Mouse (Mus musculus): ENCODE measurements at regions not wholly inside any gene's neighbourhood (a gene's known extent, or its start where the extent isn't known, plus 50 kb on each side); places are given as distances from the start of the nearest gene placed in this dataset.

DNA sequence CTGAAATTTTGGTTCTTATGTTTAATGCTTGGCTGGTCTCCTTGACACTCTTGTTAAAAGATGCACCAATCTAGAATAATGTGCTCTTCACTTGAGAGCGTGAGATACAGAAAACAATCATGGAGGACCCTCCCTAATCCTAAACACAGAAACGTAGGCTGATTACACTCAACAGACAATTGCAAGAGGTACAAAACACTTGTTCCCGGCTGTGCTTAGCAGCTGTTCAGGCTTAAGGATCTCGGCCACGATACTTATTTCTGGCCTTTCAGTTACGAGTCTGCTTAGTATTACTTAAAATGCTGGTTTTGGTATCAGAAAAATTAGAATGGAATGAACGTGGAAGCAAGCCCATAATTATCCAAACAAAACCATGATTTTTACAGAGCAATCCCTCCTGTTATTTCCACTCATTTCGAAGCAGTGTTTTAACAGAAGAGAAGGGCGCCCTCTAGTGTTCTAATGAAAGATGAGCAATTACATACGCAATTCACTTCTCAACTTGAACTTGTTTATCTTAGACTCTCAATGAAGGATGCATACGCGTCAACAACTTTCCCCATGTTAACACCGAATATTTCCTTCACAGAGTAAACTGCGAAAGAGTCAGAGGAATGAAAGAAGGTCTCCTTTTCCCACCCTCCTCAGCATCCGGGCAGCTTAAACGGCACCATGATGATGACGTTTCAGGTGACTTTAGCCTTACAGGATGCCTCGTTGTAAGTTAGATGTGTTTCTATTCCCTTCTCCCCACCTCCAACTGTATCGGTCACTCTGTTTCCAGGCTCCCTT, 394.5 kb downstream of the Trim52 start:
- H3K79me3 ChIP-seq (ENCODE audit: low read depth) = no peaks in the 10 kb centered on the region
- no peaks in the 10 kb centered on the region for H3K27me3 ChIP-seq (ENCODE audit: control insufficient read depth, insufficient read depth, insufficient read length)
- H3K36me3 ChIP-seq (ENCODE audit: control insufficient read depth, insufficient read depth) = no peaks in the 10 kb centered on the region
- no peak overlapping the region for H3K4me3 ChIP-seq (ENCODE audit: insufficient read depth, poor library complexity, severe bottlenecking)
- no peak for TF ChIP-seq MAX (IDR thresholded peaks at IDR 0.05)
- no peak for TF ChIP-seq MYOD1 (IDR thresholded peaks at IDR 0.05; ENCODE audit: control insufficient read depth, insufficient read length, low read depth)
- TF ChIP-seq FOSL1 (IDR thresholded peaks at IDR 0.05; ENCODE audit: insufficient read depth, low read length, poor library complexity, severe bottlenecking) = no peak
- TF ChIP-seq USF1 (IDR thresholded peaks at IDR 0.05; ENCODE audit: low read depth) = no peak
- TF ChIP-seq CEBPB (IDR thresholded peaks at IDR 0.05; ENCODE audit: low read depth) = no peak
- no peak for TF ChIP-seq MYOG (IDR thresholded peaks at IDR 0.05; ENCODE audit: control insufficient read depth, extremely low read depth, insufficient read length)
- TF ChIP-seq CTCF (IDR thresholded peaks at IDR 0.05; ENCODE audit: control insufficient read depth, insufficient read depth, insufficient read length) = no peak
- no peaks in the 10 kb centered on the region for H3K79me2 ChIP-seq (ENCODE audit: control insufficient read depth, insufficient read depth)
- no peak overlapping the region for H3ac ChIP-seq (ENCODE audit: control insufficient read depth, insufficient read length, low read depth)

DNA sequence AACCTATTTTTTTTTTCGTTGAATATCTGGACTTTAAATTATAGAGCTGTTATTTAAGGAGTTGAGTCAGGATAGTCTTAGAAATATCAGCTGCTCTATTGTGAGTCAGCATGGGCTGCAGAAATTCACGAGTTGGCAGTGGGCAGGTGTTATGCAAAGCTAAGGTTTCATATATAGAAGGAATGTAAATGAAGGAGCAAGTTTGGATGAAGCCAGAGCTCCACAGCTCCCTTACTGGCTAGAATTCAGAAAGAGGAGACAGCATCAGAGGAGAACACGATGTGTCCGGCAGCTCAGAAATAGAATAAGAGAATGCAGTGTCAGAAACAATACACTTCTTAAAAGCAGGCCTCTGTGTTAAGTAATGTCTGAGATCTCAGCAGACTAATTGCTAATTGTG, 400.9 kb downstream of the Trim52 start:
- H3K79me3 ChIP-seq (ENCODE audit: low read depth) = no peaks in the 10 kb centered on the region
- no peaks in the 10 kb centered on the region for H3K79me2 ChIP-seq (ENCODE audit: control insufficient read depth, insufficient read depth)
- TF ChIP-seq FOSL1 (IDR thresholded peaks at IDR 0.05; ENCODE audit: insufficient read depth, low read length, poor library complexity, severe bottlenecking) = no peak
- TF ChIP-seq MYOD1 (IDR thresholded peaks at IDR 0.05; ENCODE audit: control insufficient read depth, insufficient read length, low read depth) = no peak
- TF ChIP-seq CTCF (IDR thresholded peaks at IDR 0.05; ENCODE audit: control insufficient read depth, insufficient read depth, insufficient read length) = no peak
- no peak for TF ChIP-seq MAX (IDR thresholded peaks at IDR 0.05)
- TF ChIP-seq CEBPB (IDR thresholded peaks at IDR 0.05; ENCODE audit: low read depth) = no peak
- no peak for TF ChIP-seq MYOG (IDR thresholded peaks at IDR 0.05; ENCODE audit: control insufficient read depth, extremely low read depth, insufficient read length)
- no peak for TF ChIP-seq USF1 (IDR thresholded peaks at IDR 0.05; ENCODE audit: low read depth)
- no peaks in the 10 kb centered on the region for H3K36me3 ChIP-seq (ENCODE audit: control insufficient read depth, insufficient read depth)
- H3K4me3 ChIP-seq (ENCODE audit: insufficient read depth, poor library complexity, severe bottlenecking) = no peak overlapping the region
- H3K27me3 ChIP-seq (ENCODE audit: control insufficient read depth, insufficient read depth, insufficient read length) = no peaks in the 10 kb centered on the region
- no peak overlapping the region for H3ac ChIP-seq (ENCODE audit: control insufficient read depth, insufficient read length, low read depth)

- no peaks in the 10 kb centered on the region for H3K79me3 ChIP-seq (ENCODE audit: low read depth)
- no peak overlapping the region for H3K4me3 ChIP-seq (ENCODE audit: insufficient read depth, poor library complexity, severe bottlenecking)
- H3K27me3 ChIP-seq (ENCODE audit: control insufficient read depth, insufficient read depth, insufficient read length) = no peaks in the 10 kb centered on the region
- no peaks in the 10 kb centered on the region for H3K36me3 ChIP-seq (ENCODE audit: control insufficient read depth, insufficient read depth)
- no peaks in the 10 kb centered on the region for H3K79me2 ChIP-seq (ENCODE audit: control insufficient read depth, insufficient read depth)
- TF ChIP-seq FOSL1 (IDR thresholded peaks at IDR 0.05; ENCODE audit: insufficient read depth, low read length, poor library complexity, severe bottlenecking) = no peak
- TF ChIP-seq MAX (IDR thresholded peaks at IDR 0.05) = no peak
- no peak for TF ChIP-seq USF1 (IDR thresholded peaks at IDR 0.05; ENCODE audit: low read depth)
- TF ChIP-seq CEBPB (IDR thresholded peaks at IDR 0.05; ENCODE audit: low read depth) = no peak
- TF ChIP-seq MYOD1 (IDR thresholded peaks at IDR 0.05; ENCODE audit: control insufficient read depth, insufficient read length, low read depth) = no peak
- no peak for TF ChIP-seq MYOG (IDR thresholded peaks at IDR 0.05; ENCODE audit: control insufficient read depth, extremely low read depth, insufficient read length)
- no peak for TF ChIP-seq CTCF (IDR thresholded peaks at IDR 0.05; ENCODE audit: control insufficient read depth, insufficient read depth, insufficient read length)
- H3ac ChIP-seq (ENCODE audit: control insufficient read depth, insufficient read length, low read depth) = no peak overlapping the region
Measured at GRCm38 (mm10) chr14:106518552-106519358, 412.8 kb downstream of the Trim52 start.

GRCm38 (mm10) chr14:106520808-106521207, 414.8 kb downstream of the Trim52 start:
- H3K79me3 ChIP-seq (ENCODE audit: low read depth) = no peaks in the 10 kb centered on the region
- TF ChIP-seq MYOG (IDR thresholded peaks at IDR 0.05; ENCODE audit: control insufficient read depth, extremely low read depth, insufficient read length) = no peak
- TF ChIP-seq USF1 (IDR thresholded peaks at IDR 0.05; ENCODE audit: low read depth) = no peak
- TF ChIP-seq MYOD1 (IDR thresholded peaks at IDR 0.05; ENCODE audit: control insufficient read depth, insufficient read length, low read depth) = no peak
- no peak for TF ChIP-seq CEBPB (IDR thresholded peaks at IDR 0.05; ENCODE audit: low read depth)
- TF ChIP-seq FOSL1 (IDR thresholded peaks at IDR 0.05; ENCODE audit: insufficient read depth, low read length, poor library complexity, severe bottlenecking) = no peak
- no peak for TF ChIP-seq CTCF (IDR thresholded peaks at IDR 0.05; ENCODE audit: control insufficient read depth, insufficient read depth, insufficient read length)
- TF ChIP-seq MAX (IDR thresholded peaks at IDR 0.05) = no peak
- H3K4me3 ChIP-seq (ENCODE audit: insufficient read depth, poor library complexity, severe bottlenecking) = no peak overlapping the region
- no peaks in the 10 kb centered on the region for H3K36me3 ChIP-seq (ENCODE audit: control insufficient read depth, insufficient read depth)
- no peak overlapping the region for H3ac ChIP-seq (ENCODE audit: control insufficient read depth, insufficient read length, low read depth)
- H3K79me2 ChIP-seq (ENCODE audit: control insufficient read depth, insufficient read depth) = no peaks in the 10 kb centered on the region
- H3K27me3 ChIP-seq (ENCODE audit: control insufficient read depth, insufficient read depth, insufficient read length) = no peaks in the 10 kb centered on the region

- no peak for TF ChIP-seq CEBPB (IDR thresholded peaks at IDR 0.05; ENCODE audit: low read depth)
- TF ChIP-seq MYOG (IDR thresholded peaks at IDR 0.05; ENCODE audit: control insufficient read depth, extremely low read depth, insufficient read length) = no peak
- no peak for TF ChIP-seq MAX (IDR thresholded peaks at IDR 0.05)
- no peak for TF ChIP-seq USF1 (IDR thresholded peaks at IDR 0.05; ENCODE audit: low read depth)
- no peaks in the 10 kb centered on the region for H3K36me3 ChIP-seq (ENCODE audit: control insufficient read depth, insufficient read depth)
- no peaks in the 10 kb centered on the region for H3K79me2 ChIP-seq (ENCODE audit: control insufficient read depth, insufficient read depth)
- H3K27me3 ChIP-seq (ENCODE audit: control insufficient read depth, insufficient read depth, insufficient read length) = no peaks in the 10 kb centered on the region
- no peaks in the 10 kb centered on the region for H3K79me3 ChIP-seq (ENCODE audit: low read depth)
- no peak overlapping the region for H3ac ChIP-seq (ENCODE audit: control insufficient read depth, insufficient read length, low read depth)
- H3K4me3 ChIP-seq (ENCODE audit: insufficient read depth, poor library complexity, severe bottlenecking) = no peak overlapping the region
Measured at GRCm38 (mm10) chr14:106550150-106550549, 444.2 kb downstream of the Trim52 start.
